Mouse (Mus musculus) thymus, adult 2 months (tissue): ENCODE measurements around the gene Gm12166.

Experiments
- CTCF ChIP-seq: fragments of 200-500 bp; IDR thresholded peaks from 2 replicates; pipeline ENCODE4 v1.5.1; 2012; ENCODE audit warnings: mild to moderate bottlenecking, control low read depth, low read length, moderate library complexity, borderline replicate concordance; ENCODE audit not compliant: control insufficient read depth, poor library complexity, insufficient read depth; ENCODE audit errors: extremely low read depth
- POLR2A ChIP-seq: fragments of 200-500 bp; IDR thresholded peaks from 2 replicates; pipeline ENCODE4 v1.6.1; 2012; ENCODE audit warnings: mild to moderate bottlenecking, low read length, control low read depth, moderate library complexity; ENCODE audit not compliant: control insufficient read depth, poor library complexity, insufficient read depth; ENCODE audit errors: extremely low read depth

GRCm38 (mm10) chr11:46047264-46047663 is 4.9 kb downstream of the Gm12166 start:
- TF ChIP-seq POLR2A (no peak), CTCF (no peak)
